Mouse (Mus musculus): ENCODE measurements around the gene Scube1.

- TF ChIP-seq CTCF (IDR thresholded peaks at IDR 0.05; ENCODE audit: low read depth, low read length) (no peak), POLR2A (IDR thresholded peaks at IDR 0.05; ENCODE audit: extremely low read depth, insufficient read depth, low read length) (no peak)
These were observed 140.0 kb downstream of the Scube1 start for GRCm38 (mm10) chr15:83584741-83585220.
